Mouse (Mus musculus) midbrain, embryonic 16.5 days (tissue): Measurements from ENCODE around the gene Ddah1. TPM values are rescaled to one million over a fixed set of nuclear protein-coding genes. Genes with fewer than 3 reads are reported as not detected.
"Not testable (repeated sequence)": the region's sequence is repeated elsewhere in the genome, so short reads cannot be mapped to it uniquely, and the experiment has no call there.

Experiments used
- ATAC-seq: fragments of 200-750 bp; cut with Nextera tagmentation; 2 replicates; pipeline ENCODE4 v1.8.0; 2017; ENCODE audit warnings: moderate TSS enrichment
- H3K27ac ChIP-seq: fragments of 300-500 bp; sonication (generic); 2 replicates; pipeline ENCODE4 v1.5.1; 2014; ENCODE audit warnings: mild to moderate bottlenecking, low read length, mixed read lengths
- H3K27me3 ChIP-seq: fragments of 300-500 bp; sonication (generic); 2 replicates; pipeline ENCODE4 v1.6.1; 2014; ENCODE audit warnings: low read depth, low read length, mixed read lengths; ENCODE audit not compliant: control insufficient read depth, insufficient read depth
- H3K36me3 ChIP-seq: fragments of 300-500 bp; sonication (generic); 2 replicates; pipeline ENCODE4 v1.6.1; 2014; ENCODE audit warnings: mild to moderate bottlenecking, low read length, moderate library complexity, mixed read lengths; ENCODE audit not compliant: control insufficient read depth, insufficient read depth
- H3K4me1 ChIP-seq: fragments of 300-500 bp; sonication (generic); 2 replicates; pipeline ENCODE4 v1.6.1; 2014; ENCODE audit warnings: mild to moderate bottlenecking, low read length, mixed read lengths; ENCODE audit not compliant: control insufficient read depth, insufficient read depth
- H3K4me2 ChIP-seq: fragments of 300-500 bp; sonication (generic); 2 replicates; pipeline ENCODE4 v1.6.1; 2014; ENCODE audit warnings: mild to moderate bottlenecking, low read length, mixed read lengths
- H3K4me3 ChIP-seq: fragments of 300-500 bp; sonication (generic); 2 replicates; pipeline ENCODE4 v1.5.1; 2014; ENCODE audit warnings: low read depth, mild to moderate bottlenecking, low read length, moderate library complexity, mixed read lengths
- H3K9ac ChIP-seq: fragments of 300-500 bp; sonication (generic); 2 replicates; pipeline ENCODE4 v1.6.1; 2014; ENCODE audit warnings: low read depth, low read length, mixed read lengths
- H3K9me3 ChIP-seq: fragments of 300-500 bp; sonication (generic); replicated peaks from 2 replicates; pipeline ENCODE4 v1.6.1; 2014; ENCODE audit warnings: mild to moderate bottlenecking, low read length, mixed read lengths; ENCODE audit not compliant: control insufficient read depth, poor library complexity, severe bottlenecking
- WGBS: fragments of 180-500 bp; shearing (Covaris S2); extraction: QIAGEN DNeasy Blood & Tissue Kit; methylation state at CpG from one replicate; pipeline ENCODE4 v1.1.7; 2014; 5-methylcytosine and 5-hydroxymethylcytosine counted together
- polyA plus RNA-seq: library from polyadenylated mRNA; unstranded; fragments of >200 nt; fragmentation: Nextera tagmentation; extraction: Ambion mirVana; gene quantifications from 2 replicates; pipeline ENCODE4 v1.2.1, GENCODE M21; 2015

Gene Ddah1
- polyA plus RNA-seq, 1 experiment from 2014 or later = 166 TPM

- Histone ChIP-seq H3K27ac (no peak overlapping the region), H3K9ac (no peak overlapping the region), H3K36me3 (no peaks in the 10 kb centered on the region), H3K27me3 (no peaks in the 10 kb centered on the region), H3K4me2 (no peak overlapping the region), H3K4me3 (no peak overlapping the region), H3K9me3 (no peaks in the 10 kb centered on the region), H3K4me1 (no peaks in the 10 kb centered on the region)
- 92% methylated on average over 7 of the region's 7 CpGs for WGBS
- no peak for ATAC-seq
Measured at GRCm38 (mm10) chr3:145912512-145912911, 154.0 kb downstream of the Ddah1 start.

GRCm38 (mm10) chr3:145913263-145913662, 154.8 kb downstream of the Ddah1 start:
- no peak overlapping the region for H3K4me2 ChIP-seq
- no peak for ATAC-seq
- H3K4me3 ChIP-seq = no peak overlapping the region
- no peaks in the 10 kb centered on the region for H3K27me3 ChIP-seq
- no peaks in the 10 kb centered on the region for H3K9me3 ChIP-seq
- H3K4me1 ChIP-seq = no peaks in the 10 kb centered on the region
- no peaks in the 10 kb centered on the region for H3K36me3 ChIP-seq
- 85% methylated on average over 6 of the region's 6 CpGs for WGBS
- no peak overlapping the region for H3K27ac ChIP-seq
- no peak overlapping the region for H3K9ac ChIP-seq

- not testable (repeated sequence) for H3K27ac ChIP-seq, H3K4me1 ChIP-seq, H3K9ac ChIP-seq, ATAC-seq, H3K4me2 ChIP-seq, H3K36me3 ChIP-seq, H3K4me3 ChIP-seq, H3K27me3 ChIP-seq, H3K9me3 ChIP-seq
- WGBS = 66% methylated on average over 7 of the region's 7 CpGs
Measured at GRCm38 (mm10) chr3:145913942-145914341, 155.5 kb downstream of the Ddah1 start.

GRCm38 (mm10) chr3:145916374-145916773, 157.9 kb downstream of the Ddah1 start:
- H3K4me3 ChIP-seq = no peak overlapping the region
- no peaks in the 10 kb centered on the region for H3K27me3 ChIP-seq
- H3K4me1 ChIP-seq = no peaks in the 10 kb centered on the region
- no peak overlapping the region for H3K27ac ChIP-seq
- no peaks in the 10 kb centered on the region for H3K9me3 ChIP-seq
- 91% methylated on average over 5 of the region's 5 CpGs for WGBS
- no peak overlapping the region for H3K4me2 ChIP-seq
- H3K9ac ChIP-seq = no peak overlapping the region
- no peak for ATAC-seq
- H3K36me3 ChIP-seq = no peaks in the 10 kb centered on the region

- Histone ChIP-seq H3K36me3 (no peaks in the 10 kb centered on the region), H3K9ac (no peak overlapping the region), H3K4me1 (no peaks in the 10 kb centered on the region), H3K27ac (no peak overlapping the region), H3K27me3 (no peaks in the 10 kb centered on the region), H3K4me2 (no peak overlapping the region), H3K4me3 (no peak overlapping the region), H3K9me3 (no peaks in the 10 kb centered on the region)
- ATAC-seq = no peak
- WGBS = 95% methylated on average over 4 of the region's 4 CpGs
Measured at GRCm38 (mm10) chr3:145916826-145917225, 158.4 kb downstream of the Ddah1 start.

GRCm38 (mm10) chr3:145922019-145922854, 163.8 kb downstream of the Ddah1 start, which contains the start of gene Bcl10:
Gene Bcl10 (plus strand): TSS chr3:145922804.
- Histone ChIP-seq H3K36me3 (no peaks in the 10 kb centered on the region), H3K27me3 (no peaks in the 10 kb centered on the region), H3K4me1 (peaks cover 11% of the 10 kb centered on the region), H3K27ac (peak within 1 kb of the TSS; percentile 65), H3K9me3 (no peaks in the 10 kb centered on the region), H3K4me3 (peak within 1 kb of the TSS; percentile 62), H3K9ac (peak within 1 kb of the TSS; percentile 27; the same call in 1 of the 2 replicates), H3K4me2 (peak within 1 kb of the TSS; percentile 60)
- no peak for ATAC-seq
- 29% methylated on average over 11 of the region's 11 CpGs for WGBS

GRCm38 (mm10) chr3:145922971-145923370, 164.5 kb downstream of the Ddah1 start:
- WGBS = 71% methylated on average over 3 of the region's 3 CpGs
- H3K4me1 ChIP-seq = peaks cover 11% of the 10 kb centered on the region
- no peak overlapping the region for H3K4me3 ChIP-seq
- no peak overlapping the region for H3K27ac ChIP-seq
- ATAC-seq = no peak
- H3K9ac ChIP-seq = no peak overlapping the region
- no peaks in the 10 kb centered on the region for H3K9me3 ChIP-seq
- 0 out of 2 replicates have a peak, but pooled peaks cover 2% of the 10 kb centered on the region for H3K36me3 ChIP-seq
- no peaks in the 10 kb centered on the region for H3K27me3 ChIP-seq
- no peak overlapping the region for H3K4me2 ChIP-seq

GRCm38 (mm10) chr3:145923874-145924577, 165.6 kb downstream of the Ddah1 start:
- Histone ChIP-seq H3K4me3 (peak overlapping the region; percentile 62), H3K9me3 (no peaks in the 10 kb centered on the region), H3K36me3 (0 out of 2 replicates have a peak, but pooled peaks cover 4% of the 10 kb centered on the region), H3K4me1 (peaks cover 11% of the 10 kb centered on the region), H3K4me2 (peak overlapping the region; percentile 66), H3K9ac (peak overlapping the region; percentile 82), H3K27me3 (no peaks in the 10 kb centered on the region), H3K27ac (peak overlapping the region; percentile 85)
- ATAC-seq = peak; percentile 100
- under 1% methylated on average over 51 of the region's 58 CpGs for WGBS
